Mouse (Mus musculus) CH12.LX (cell line): ENCODE results near the gene Mgrn1.

Experiments
- CTCF ChIP-seq, 2 experiments: IDR thresholded peaks in 1 of 2; conservative IDR thresholded peaks in 1 of 2; 2 replicates each; pipeline ENCODE4 v1.5.1; 2011 to 2012; ENCODE audit warnings: low read depth in 2 of 2, low read length in 2 of 2, improper control_type of control experiment in 1 of 2, inconsistent platforms in 1 of 2, mild to moderate bottlenecking in 1 of 2, moderate library complexity in 1 of 2
- EP300 ChIP-seq: IDR thresholded peaks from 2 replicates; pipeline ENCODE4 v1.6.1; 2011; ENCODE audit warnings: low read length, improper control_type of control experiment
- GABPA ChIP-seq: IDR thresholded peaks from 2 replicates; pipeline ENCODE4 v1.6.1; 2012; ENCODE audit warnings: low read depth, low read length, improper control_type of control experiment, inconsistent platforms; ENCODE audit not compliant: insufficient replicate concordance
- KAT2A ChIP-seq: IDR thresholded peaks from 2 replicates; pipeline ENCODE4 v1.6.1; 2012; ENCODE audit warnings: low read length, improper control_type of control experiment, inconsistent platforms; ENCODE audit not compliant: insufficient replicate concordance
- MEF2A ChIP-seq: IDR thresholded peaks from 2 replicates; pipeline ENCODE4 v1.6.1; 2014; ENCODE audit warnings: low read depth, mild to moderate bottlenecking, inconsistent platforms, low read length, improper control_type of control experiment, borderline replicate concordance
- MXI1 ChIP-seq: IDR thresholded peaks from 2 replicates; pipeline ENCODE4 v1.6.1; 2011; ENCODE audit warnings: mild to moderate bottlenecking, low read depth, low read length, improper control_type of control experiment
- POLR2A ChIP-seq: IDR thresholded peaks from 2 replicates; pipeline ENCODE4 v1.6.1; 2011; ENCODE audit warnings: low read depth, mild to moderate bottlenecking, improper control_type of control experiment, low read length
- TCF12 ChIP-seq: IDR thresholded peaks from 2 replicates; pipeline ENCODE4 v1.6.1; 2014; ENCODE audit warnings: low read depth, mild to moderate bottlenecking, inconsistent platforms, low read length, improper control_type of control experiment
- ZC3H11A ChIP-seq: IDR thresholded peaks from 2 replicates; pipeline ENCODE4 v1.6.1; 2012; ENCODE audit warnings: low read depth, mild to moderate bottlenecking, inconsistent platforms, low read length, improper control_type of control experiment

DNA sequence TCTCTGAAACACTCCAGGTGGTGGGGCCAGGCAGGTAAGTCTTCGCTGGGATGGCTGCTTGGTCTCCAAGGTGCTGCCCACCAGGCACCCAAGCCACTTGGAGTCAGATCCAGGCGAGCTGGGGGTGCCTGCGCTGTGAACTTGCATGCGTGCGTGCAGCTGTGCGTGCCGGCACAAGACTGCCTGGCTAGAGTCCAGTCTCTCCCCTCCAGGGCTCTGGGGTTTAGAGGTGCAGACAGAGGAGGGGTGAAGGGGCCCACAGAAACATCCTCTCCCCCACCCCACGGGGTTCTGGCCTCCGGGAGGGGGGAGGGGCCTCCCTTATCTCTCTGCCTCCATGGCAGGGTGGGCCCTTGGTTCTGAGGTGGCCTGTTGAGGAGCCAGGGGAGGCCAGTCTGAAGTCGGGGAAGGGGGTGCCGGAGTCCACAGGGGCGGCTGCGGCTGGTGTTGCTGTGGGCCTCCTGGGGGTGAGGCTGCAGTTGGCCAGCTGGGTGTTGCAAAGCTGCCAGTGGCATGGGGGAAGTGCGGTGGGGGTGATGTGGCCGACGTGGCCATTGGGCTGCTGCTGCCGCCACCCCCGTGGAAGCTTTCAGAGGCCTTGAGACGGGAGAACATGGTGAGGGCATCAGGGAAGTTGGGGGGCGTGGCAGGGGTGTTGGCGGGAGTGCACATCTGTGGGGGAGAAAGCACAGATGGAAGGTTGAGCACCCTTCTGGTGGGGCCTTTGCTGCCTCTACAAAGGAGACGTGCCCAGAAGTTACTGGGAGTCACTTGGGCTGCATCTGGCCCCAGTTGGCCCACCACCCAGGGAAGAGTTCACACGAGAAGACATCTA is 10.6 kb upstream of the Mgrn1 start:
- TF ChIP-seq POLR2A (no peak), MXI1 (no peak), EP300 (no peak), ZC3H11A (no peak), KAT2A (no peak), MEF2A (no peak), CTCF (conservative IDR thresholded peaks at IDR 0.05 in 1 of 2, IDR thresholded peaks at IDR 0.05 in 1 of 2; ENCODE audit: low read depth in 2 of 2, low read length in 2 of 2) (no peak), GABPA (no peak), TCF12 (no peak)
